Mouse (Mus musculus): Measurements from ENCODE around the gene Mad2l2.

- TF ChIP-seq CTCF (IDR thresholded peaks at IDR 0.05; ENCODE audit: extremely low read depth, insufficient read length, insufficient replicate concordance, low read depth, low read length) (no peak), POLR2A (IDR thresholded peaks at IDR 0.05; ENCODE audit: low read depth, low read length) (no peak)
These were observed 32.2 kb upstream of the Mad2l2 start for GRCm38 (mm10) chr4:148097936-148098335.
